Mouse (Mus musculus): ENCODE data around the gene Pdlim7. TPM values are rescaled to one million over a fixed set of nuclear protein-coding genes. Genes with fewer than 3 reads are reported as not detected.

The Pdlim7 gene
- total RNA-seq, 2 experiments from 2014 or later, result 450 to 533 TPM

DNA sequence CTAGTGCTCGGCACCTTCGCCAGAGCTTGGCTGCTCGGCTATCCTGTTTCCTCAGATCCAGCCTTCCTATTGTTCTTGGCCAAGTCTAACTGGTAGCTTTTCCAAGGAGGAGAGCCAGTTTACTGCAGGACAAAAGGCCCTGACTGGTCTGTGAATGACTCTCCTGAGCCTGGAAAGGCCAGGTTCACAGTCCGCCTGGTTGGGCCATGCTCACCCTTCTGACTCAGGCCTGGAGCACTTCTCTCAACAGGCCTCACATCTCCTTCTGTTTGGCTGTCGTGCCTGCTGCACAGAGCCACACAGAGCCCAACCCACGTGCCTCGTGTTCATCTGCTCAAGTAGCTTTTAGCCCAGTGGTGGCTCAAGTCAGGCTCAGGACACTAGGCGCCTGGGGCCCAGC lies 9.3 kb upstream of the Pdlim7 start:
- DNase-seq (ENCODE audit: low spot score), result no peak

DNA sequence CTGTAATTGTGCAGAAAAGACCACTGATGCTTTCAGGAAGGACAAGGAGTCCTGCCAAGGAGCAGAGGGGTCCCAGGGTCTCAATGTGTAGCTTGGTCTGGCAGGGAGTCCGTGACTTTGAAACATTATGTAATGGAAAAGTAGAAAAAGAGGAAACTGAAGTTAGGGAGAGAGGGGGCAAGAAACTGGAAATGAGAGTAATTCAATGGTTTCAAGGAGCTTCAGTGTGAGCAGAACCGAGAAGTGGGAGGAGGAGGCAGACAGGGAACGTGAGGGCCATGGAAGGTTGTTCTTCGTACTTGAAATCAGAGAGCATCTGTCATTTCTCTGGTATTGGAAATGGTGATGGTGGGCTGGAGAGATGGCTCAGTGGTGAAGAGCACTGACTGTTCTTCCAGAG lies 6.1 kb upstream of the Pdlim7 start:
- DNase-seq (ENCODE audit: low spot score), result no peak

DNA sequence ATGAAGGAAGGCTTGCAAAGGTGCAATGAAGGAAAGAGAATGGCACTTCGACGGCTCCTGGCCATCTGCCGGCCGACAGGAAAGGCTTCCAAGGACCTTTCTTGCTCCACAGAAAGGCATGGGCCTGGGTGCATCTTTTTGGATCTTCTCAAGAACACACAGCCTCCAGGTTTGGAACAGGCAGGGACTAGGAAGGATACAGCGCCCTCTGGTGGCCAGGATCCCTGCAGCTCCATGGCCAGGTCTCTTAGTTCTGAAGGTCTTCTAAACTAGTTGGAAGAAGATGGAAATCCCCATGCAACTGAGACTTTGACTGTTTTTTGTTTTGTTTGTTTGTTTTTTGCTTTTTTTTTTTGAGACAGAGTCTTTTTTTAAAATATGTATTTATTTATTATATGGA lies 3.5 kb upstream of the Pdlim7 start:
- DNase-seq (ENCODE audit: low spot score), result peak; percentile 87

DNA sequence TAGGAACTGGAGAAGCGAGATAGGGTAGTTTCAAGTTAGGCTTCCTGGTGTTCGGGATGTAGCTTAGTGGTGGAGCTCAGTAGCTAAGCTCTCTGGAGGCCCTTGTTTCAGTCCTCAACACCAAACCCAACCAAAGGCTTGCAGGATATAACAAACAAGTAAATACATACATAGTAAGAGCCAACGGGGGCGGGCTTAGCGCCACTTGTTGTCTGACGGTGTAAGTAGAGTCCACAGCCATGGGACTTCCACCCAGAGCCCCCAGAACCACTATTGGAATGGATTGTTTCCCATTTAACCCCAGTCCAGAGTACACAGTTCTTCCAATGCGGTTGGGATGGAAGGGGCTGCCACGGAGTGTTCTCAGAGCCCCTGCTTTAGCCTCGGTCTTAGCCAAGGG lies 352 bp upstream of the Pdlim7 start:
- no peak for DNase-seq (ENCODE audit: low spot score)

DNA sequence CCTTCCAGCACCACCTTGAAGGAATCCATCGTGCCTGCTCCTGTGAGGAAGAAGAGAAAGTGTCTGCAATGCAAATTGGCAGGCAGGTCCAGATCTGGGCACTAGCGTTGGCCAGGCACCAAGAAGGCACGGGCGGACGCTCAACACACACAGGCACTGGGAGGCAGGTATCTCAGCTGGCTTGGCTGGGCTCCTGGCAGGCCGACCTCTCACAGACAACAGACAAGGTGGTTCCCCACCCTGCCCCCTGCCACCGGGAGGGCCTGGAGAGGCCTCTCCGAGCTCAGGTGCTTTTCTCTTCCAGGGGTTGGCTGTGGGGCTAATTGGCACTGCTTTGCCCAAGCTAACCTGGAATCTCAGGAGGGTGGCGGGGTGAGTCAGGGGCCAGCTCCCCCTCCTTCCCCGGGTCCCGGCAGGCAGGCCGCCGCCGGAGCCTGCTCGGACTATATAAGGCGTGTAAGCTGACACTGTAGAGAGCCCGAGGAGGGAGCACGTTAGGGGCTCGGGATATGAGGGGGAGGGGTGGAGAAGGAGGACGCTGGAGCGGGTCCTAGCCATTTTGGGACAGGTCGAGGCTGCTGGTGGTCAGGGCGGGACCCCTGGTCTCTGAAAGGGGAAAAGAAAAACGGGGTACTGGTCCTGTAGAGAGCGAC lies 971 bp downstream of the Pdlim7 start:
- DNase-seq (ENCODE audit: low spot score), result peak; percentile 77

- DNase-seq (ENCODE audit: low spot score), result no peak
Measured at GRCm38 (mm10) chr13:55511492-55511861, 2.0 kb downstream of the Pdlim7 start.

DNA sequence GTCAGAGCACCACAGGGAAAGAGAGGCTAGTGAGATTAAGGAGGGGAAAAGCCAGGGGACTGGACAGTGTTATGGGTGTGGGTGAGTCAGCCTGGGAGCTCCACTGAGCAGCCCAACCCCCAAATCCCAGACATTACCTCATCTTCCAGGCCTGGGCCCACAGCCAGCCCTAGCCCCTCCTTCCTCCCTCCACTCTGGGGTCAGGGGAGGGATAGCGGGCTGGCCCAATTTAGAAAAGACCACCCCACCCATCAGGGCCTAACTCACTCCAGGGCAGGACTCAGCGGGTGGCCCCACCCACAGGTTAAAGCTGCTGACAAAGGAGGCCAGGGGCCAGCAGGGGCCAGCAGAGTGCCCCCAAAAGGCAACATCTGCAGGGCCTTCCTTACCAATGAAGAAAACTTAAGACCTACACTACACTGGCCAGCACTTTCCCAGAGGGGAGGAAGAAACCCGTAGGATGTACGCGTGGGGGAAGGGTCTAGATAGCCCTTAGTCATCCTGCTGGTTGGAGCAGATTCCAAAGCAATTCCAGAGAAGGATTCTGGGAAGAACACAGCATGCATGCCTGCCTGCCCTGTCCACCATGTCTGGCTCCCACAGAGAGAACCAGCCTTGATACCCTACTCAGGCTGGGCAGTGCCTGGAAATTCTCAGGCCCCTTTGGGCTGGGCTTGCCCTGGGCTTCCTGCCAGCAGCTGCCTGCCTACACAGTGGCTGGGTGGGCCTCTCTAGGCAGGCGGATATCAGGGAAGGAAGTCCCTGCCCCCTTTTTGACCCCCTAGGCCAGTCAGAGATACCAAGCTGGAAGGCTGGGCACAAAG lies 2.6 kb downstream of the Pdlim7 start:
- DNase-seq (ENCODE audit: low spot score), result peak; percentile 89

DNA sequence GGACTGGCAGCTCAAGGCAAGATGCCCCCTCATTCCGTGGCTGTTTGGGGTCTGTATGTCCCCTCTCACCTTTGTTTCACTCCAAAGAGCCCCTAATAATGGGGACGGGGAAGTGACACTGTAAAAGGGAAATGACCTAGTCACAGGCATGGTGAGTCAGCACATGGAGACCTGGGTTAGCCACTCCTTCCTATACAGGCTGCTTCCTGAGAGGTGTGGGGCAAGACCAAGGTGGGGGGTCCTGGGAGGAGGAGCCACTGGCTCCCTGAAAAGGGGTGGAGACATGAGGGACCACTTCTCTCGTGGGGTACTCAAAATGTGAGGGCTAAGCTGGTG lies 3.2 kb downstream of the Pdlim7 start:
- no peak for DNase-seq (ENCODE audit: low spot score)

- no peak for DNase-seq (ENCODE audit: low spot score)
Measured at GRCm38 (mm10) chr13:55508531-55508930, 4.9 kb downstream of the Pdlim7 start.

GRCm38 (mm10) chr13:55507877-55508276 lies 5.6 kb downstream of the Pdlim7 start:
- no peak for DNase-seq (ENCODE audit: low spot score)

DNA sequence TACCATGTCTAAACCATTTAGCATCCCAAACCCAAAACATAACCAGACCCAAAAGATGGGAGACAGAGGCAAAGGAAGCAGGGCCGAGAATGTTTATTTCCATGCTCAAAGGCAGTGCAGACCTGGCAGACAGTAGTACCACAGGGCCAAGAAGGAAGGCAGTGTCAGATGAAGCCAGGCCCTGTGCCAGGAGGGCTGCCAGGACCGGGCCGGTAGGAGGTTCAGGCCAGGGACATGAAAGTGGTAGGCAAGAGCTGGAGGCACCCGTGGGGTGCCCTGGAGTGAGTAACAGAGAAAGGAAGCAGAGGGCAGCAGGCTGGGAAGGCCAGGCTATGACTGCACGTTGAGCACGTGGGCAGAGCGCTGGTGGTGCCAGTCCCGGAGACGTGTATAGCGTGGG lies 6.8 kb downstream of the Pdlim7 start:
- DNase-seq (ENCODE audit: low spot score), result peak; percentile 65

GRCm38 (mm10) chr13:55505810-55506209 lies 7.7 kb downstream of the Pdlim7 start:
- no peak for DNase-seq (ENCODE audit: low spot score)

DNA sequence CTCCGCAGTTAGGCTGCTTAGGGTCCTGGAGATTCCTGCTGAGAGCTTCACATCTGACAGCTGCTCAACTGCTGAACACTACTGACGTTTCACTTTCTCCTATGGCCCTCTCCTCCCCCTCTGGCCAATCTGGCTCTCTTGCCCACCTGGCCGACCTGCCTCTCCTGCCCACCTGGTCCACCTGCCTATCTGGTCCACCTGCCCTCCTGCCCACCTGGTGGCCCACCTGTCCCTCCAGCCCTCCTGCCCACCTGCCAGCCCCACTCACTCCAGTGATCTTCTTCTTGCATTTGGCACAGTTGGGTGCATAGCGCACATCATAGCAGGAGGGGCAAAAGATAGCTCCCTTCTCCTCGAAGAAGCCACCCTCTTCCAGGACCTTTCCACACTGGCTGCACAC lies 9.1 kb downstream of the Pdlim7 start:
- no peak for DNase-seq (ENCODE audit: low spot score)

DNA sequence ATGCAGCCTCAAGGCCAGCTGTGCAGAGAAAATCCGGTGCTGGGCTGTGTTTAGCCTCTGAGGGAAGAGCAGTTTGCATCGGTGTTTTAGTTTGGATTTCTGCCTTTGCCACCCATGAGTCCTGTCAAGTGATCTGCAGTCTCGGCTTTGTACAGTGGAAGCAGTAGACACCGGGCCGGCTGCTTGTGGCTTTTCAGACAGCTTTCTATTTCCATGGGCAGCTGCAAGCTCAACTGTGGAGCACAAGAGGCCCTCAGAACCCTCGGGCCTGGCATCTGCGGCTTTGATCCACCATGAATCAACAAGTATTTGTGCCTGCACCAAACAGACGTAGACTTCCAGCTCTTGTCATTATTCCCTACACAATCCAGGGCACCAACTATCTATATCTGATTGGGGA lies 11.1 kb downstream of the Pdlim7 start:
- DNase-seq (ENCODE audit: low spot score), result no peak

- DNase-seq (ENCODE audit: low spot score), result no peak
Measured at GRCm38 (mm10) chr13:55500575-55500974, 12.9 kb downstream of the Pdlim7 start.

GRCm38 (mm10) chr13:55498906-55499305 lies 14.6 kb downstream of the Pdlim7 start:
- DNase-seq (ENCODE audit: low spot score), result no peak

- DNase-seq (ENCODE audit: low spot score), result peak; percentile 56
Measured at GRCm38 (mm10) chr13:55496661-55497060, 16.8 kb downstream of the Pdlim7 start.

DNA sequence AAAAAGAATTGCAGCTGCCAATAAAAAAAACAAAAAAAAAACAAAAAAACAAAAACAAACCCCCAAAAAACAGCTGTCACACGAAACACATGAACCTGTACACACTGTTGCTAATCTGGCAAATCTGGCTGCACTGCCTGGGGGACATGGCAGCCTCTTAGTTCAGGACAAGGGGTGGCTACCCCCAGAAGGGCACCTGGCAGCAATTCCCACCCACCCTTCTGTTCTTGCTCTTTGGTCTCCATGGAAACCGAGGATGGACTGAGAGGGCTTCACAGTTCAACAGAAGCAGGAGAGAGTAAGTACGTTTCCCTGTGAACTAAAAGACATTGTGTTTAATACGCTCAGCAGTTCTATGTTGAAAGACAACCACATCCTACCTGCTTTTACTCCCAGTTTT lies 17.8 kb downstream of the Pdlim7 start:
- no peak for DNase-seq (ENCODE audit: low spot score)

DNA sequence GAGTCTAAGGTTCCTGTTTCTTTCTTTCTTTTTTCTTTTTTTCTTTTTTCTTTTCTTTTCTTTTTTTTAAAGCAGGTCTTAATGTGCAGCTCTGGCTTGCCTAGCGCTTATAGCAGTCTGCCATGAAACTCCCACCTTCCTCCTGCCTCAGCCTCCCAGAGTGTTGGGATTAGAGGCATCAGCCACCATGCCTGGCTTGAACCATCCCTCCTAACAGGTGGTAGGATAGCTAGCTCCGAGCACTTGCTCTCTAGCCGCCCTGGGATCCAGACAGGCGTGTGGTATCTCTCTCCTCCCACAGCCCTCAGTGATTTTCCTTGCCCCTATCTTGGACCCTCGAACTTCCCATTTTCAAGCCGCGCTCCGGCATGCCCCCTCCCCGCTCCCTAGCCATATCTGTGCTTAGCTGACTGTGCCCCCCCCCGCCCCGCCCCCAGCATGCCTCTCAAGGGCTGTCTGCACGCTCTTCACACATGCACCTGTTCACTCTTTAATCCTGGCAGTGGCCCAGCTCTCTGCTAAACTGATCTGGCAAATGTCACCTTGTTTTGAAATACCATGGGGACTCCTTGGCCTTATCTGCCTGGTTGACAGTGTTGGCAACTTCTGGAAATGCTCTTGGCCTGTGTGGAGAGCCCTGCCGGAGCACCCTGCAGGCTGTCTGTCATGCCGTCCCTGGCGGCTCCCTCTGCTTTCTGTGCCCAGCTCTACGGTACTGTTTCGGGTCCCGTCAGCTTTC lies 18.4 kb downstream of the Pdlim7 start:
- peak; percentile 75 for DNase-seq (ENCODE audit: low spot score)

GRCm38 (mm10) chr13:55494257-55494656 lies 19.2 kb downstream of the Pdlim7 start:
- DNase-seq (ENCODE audit: low spot score), result no peak

DNA sequence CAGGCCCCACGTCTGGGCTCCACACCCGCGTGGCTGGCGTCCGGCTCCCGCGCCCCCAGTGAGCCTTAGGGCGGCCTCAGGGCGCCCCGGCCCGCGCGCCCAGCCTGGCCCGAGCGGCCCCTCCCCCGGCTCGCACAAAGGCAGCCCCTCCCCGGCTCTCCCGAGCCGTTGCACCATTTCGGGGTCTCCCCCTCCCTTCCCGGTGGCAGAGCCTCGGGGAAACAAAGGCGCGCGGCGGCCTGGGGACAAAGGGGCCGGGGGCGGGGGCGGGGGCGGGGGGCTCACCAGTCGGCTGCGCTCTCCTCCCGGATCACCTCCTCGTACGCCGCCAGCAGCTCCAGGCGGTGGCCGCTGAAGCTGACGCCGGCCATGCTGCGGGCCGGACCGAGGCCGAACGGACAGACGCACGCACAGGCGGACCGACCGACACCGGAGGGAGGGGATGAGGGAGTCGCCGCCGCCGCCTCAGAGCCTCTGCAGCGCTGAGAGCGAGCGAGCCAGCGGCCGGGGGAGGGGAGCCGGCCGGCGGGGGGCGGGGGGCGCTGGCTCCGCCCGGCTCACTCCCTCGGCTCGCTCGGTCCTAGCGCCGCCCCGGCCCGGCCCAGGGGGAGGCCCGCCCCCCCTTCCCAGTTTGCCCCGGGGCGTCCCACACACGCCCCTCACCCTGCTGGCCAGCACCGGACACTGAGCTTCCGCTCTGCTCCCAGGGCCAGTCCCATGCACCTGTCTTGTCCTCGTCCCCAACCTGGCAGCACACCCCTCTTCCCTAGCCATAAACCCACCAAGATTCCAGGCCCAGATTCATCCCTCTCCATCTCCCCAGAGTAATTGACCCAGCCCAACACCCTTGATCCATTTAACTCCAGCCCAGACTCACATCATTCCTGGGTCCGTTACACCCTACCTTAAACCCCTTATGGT lies 25.6 kb downstream of the Pdlim7 start, which contains the start of gene Dbn1:
Dbn1 (minus strand) TSS at position 534 of the 921 bp plus-strand sequence.
- no peak for DNase-seq (ENCODE audit: low spot score)
